Mouse (Mus musculus): ENCODE data around the gene Gtsf1l.
"Not testable (repeated sequence)": the region's sequence is repeated elsewhere in the genome, so short reads cannot be mapped to it uniquely, and the experiment has no call there.

Gtsf1l gene

GRCm38 (mm10) chr2:163085047-163085446, 2.6 kb downstream of the Gtsf1l start:
- no peak for DNase-seq

- no peak for DNase-seq
These were observed 3.1 kb downstream of the Gtsf1l start for GRCm38 (mm10) chr2:163084519-163084918.

- DNase-seq, result no peak
These were observed 5.1 kb downstream of the Gtsf1l start for GRCm38 (mm10) chr2:163082591-163082990.

- DNase-seq, result no peak
These were observed 8.6 kb downstream of the Gtsf1l start for GRCm38 (mm10) chr2:163079041-163079440.

- DNase-seq, result no peak
These were observed 12.4 kb downstream of the Gtsf1l start for GRCm38 (mm10) chr2:163075234-163075633.

- DNase-seq, result no peak
These were observed 12.8 kb downstream of the Gtsf1l start for GRCm38 (mm10) chr2:163074808-163075207.

- no peak for DNase-seq
These were observed 13.6 kb downstream of the Gtsf1l start for GRCm38 (mm10) chr2:163074006-163074405.

- DNase-seq, result no peak
These were observed 14.5 kb downstream of the Gtsf1l start for GRCm38 (mm10) chr2:163073023-163073757.

- no peak for DNase-seq
These were observed 16.1 kb downstream of the Gtsf1l start for GRCm38 (mm10) chr2:163071590-163071989.

GRCm38 (mm10) chr2:163070213-163070612, 17.4 kb downstream of the Gtsf1l start:
- DNase-seq, result no peak

GRCm38 (mm10) chr2:163067233-163067632, 20.4 kb downstream of the Gtsf1l start:
- DNase-seq, result no peak

GRCm38 (mm10) chr2:163066326-163066725, 21.3 kb downstream of the Gtsf1l start:
- DNase-seq, result no peak

- DNase-seq, result no peak
These were observed 25.5 kb downstream of the Gtsf1l start for GRCm38 (mm10) chr2:163062119-163062508.

- no peak for DNase-seq
These were observed 26.2 kb downstream of the Gtsf1l start for GRCm38 (mm10) chr2:163061203-163062118.

- DNase-seq, result no peak
These were observed 27.0 kb downstream of the Gtsf1l start for GRCm38 (mm10) chr2:163060630-163061029.

- not testable (repeated sequence) for DNase-seq
These were observed 28.7 kb downstream of the Gtsf1l start for GRCm38 (mm10) chr2:163058981-163059380.

- DNase-seq, result peak; percentile 18 to 45
These were observed 31.1 kb downstream of the Gtsf1l start for GRCm38 (mm10) chr2:163056584-163056983.

GRCm38 (mm10) chr2:163055715-163056114, 31.9 kb downstream of the Gtsf1l start:
- no peak for DNase-seq

GRCm38 (mm10) chr2:163054891-163055494, 32.7 kb downstream of the Gtsf1l start:
- no peak for DNase-seq

- peak; percentile 95 to 97 for DNase-seq
These were observed 33.3 kb downstream of the Gtsf1l start, which contains the start of gene Mybl2 for GRCm38 (mm10) chr2:163054335-163054840. TSS of gene Mybl2 (plus strand) at chr2:163054687.

- DNase-seq, result no peak
These were observed 34.8 kb downstream of the Gtsf1l start for GRCm38 (mm10) chr2:163052826-163053225.

GRCm38 (mm10) chr2:163052101-163052500, 35.6 kb downstream of the Gtsf1l start:
- peak; percentile 8 to 33 for DNase-seq

- peak; percentile 24 to 40 for DNase-seq
These were observed 36.0 kb downstream of the Gtsf1l start for GRCm38 (mm10) chr2:163051691-163052090.

All from lung, adult 18-20 months (tissue).